Mouse (Mus musculus) c-Kit-positive CD71-positive TER-119-negative erythroid progenitor cells, embryonic 14.5 days (primary cell): ENCODE results near the gene Dab2ip.

Experiments used
- DNase-seq: peaks from one replicate; pipeline ENCODE4 v3.0.0-alpha.2; 2013; ENCODE audit warnings: low read depth

The Dab2ip gene

DNA sequence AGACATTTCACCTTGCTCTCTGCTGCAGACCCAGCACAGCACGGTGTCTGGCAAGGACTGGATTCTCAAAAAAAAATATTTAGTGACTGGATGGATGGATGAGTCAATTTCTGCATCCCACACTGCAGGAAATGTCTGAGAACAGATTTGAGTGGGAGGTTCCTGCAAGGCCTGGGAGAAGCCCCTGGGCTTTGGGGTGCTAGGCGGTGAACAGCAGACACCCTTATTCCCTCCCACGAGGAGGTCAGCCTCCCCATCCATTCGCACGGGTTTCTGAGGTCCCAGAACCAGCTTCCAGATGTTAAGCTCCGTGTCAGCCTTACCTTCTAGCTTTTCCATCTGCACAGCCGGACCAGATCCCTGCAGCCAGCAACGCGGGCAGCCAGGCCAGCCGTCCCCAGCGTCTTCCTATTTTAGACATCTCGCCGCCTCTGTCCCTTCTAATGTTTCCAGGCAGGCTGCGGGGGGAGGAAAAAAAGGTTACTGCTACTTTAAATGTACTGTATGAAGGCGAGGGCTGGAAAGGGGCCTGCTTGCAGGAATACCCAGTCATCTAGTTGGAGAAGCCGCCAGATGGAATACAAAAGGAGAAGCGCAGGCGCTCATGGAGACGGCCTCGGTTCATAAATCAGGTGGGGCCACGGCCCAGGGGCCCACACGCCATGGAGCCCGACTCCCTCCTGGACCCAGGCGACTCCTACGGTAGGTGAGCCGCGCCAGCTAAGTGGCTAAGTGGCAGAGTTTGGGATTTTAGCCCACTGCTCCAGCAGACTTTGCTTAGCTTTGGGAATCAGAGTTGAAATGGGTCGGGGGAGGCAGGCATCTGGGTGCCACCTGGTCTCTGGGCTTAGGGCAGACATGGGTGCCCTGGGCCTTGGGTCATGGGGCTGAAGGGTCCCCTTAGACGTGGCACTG is at the start of gene Dab2ip:
TSS of gene Dab2ip (plus strand) at position 356 of the 915 bp plus-strand sequence.
- no peak for DNase-seq

DNA sequence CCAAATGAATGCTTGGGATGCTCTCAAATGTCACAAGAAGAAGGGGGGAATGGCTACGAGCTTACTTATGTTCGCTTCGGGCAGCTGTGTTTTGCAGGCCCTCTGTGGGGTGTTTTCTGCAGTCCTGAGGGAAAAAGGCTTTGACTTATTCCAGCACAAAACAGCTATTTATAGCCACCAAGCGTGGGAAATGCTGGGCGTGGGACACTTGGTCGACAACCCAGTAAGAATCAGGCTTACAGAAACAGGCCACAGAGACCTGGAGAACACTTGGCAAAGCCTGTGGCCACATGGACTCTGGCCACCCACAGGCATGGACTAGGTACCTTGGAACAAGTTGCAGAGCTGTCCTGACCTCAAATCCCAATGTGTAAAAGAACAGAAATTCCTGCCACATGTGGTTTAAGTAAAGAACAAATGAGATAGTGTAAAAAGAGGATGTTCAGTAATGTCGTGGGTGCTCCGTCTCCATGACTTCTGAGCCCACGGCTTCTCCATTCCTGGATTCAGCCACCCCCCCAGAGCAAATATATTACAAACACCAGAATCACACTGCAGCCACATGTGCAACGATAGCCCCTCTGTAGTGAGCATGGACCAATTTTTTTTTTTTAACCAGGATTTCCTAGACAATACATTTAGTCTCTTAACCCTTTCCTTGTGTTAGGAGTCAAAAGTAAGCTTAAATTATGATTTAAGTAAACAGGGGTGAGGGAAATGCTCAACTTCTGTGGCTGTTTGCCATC is 49.3 kb upstream of the Dab2ip start:
- no peak for DNase-seq

DNA sequence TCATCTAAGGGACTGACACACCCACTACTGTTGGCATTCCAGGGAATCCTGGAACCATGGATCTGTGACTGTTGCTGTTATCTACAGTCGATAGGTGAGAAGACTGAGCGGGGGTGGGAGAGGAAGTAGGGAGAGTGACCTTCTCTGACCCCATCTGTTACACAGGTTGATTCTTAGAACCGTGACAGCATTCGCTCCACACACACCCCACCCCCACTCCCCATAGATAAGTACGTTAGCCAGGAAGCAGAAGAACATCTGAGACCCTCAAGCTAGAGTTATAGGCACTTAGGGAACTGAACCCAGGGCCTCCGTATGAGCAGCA is 48.8 kb upstream of the Dab2ip start:
- DNase-seq = no peak

DNA sequence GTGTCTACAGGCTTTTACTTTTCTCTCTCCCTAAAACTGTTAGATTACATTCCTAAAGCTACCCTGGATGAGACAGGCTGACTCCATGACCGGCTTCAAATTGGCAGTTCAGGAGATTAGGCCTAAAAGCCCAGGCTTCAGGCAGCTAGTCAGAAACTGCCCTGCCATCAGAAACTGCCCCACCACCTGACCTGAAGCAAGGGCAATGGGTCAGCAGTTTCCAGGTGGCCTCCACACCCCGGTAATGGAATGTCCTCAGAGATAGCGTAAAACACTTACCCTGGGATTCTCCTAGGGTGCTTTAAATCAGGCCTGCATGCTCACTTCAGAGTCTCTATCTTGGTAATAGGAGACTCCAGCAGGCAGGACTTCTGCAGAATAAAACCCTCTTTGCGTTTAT is 48.2 kb upstream of the Dab2ip start:
- DNase-seq = no peak

DNA sequence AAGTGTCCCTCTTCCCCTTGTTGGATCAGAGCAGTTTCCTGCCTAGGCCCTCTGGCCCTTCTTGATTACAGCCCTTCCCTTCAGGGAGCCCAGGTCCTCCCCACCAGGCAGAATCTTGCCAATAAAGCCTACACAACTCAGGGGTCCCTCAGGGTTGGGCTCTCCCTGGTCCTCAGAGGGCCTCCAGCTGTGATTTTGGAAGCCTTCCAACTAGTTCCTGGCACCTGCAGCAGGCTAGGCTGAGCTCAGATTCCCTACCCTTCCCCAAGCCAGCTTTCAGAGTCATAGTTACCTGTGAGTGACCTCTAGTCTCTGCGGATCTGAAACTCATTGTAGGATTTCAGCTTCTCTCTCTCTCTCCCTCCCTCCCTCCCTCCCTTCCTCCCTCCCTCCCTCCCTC is 47.1 kb upstream of the Dab2ip start:
- DNase-seq = no peak

DNA sequence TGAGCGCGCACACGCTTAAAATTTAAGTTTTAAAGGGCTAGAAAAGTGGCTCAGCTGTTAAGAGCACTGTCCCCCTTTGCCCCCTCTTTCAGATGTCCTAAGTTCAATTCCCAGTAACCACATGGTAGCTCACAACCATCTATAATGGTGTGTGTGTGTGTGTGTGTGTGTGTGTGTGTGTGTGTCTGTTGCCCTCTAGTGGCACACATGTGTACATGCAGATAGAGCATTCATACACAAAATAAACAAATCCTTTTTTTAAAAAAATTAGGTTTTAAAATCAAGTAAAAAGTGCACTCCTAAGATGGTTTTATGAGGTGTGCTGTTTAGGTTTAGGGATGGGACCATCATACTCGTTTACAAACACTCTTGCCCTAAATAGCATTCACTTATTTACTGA is 45.8 kb upstream of the Dab2ip start:
- no peak for DNase-seq

DNA sequence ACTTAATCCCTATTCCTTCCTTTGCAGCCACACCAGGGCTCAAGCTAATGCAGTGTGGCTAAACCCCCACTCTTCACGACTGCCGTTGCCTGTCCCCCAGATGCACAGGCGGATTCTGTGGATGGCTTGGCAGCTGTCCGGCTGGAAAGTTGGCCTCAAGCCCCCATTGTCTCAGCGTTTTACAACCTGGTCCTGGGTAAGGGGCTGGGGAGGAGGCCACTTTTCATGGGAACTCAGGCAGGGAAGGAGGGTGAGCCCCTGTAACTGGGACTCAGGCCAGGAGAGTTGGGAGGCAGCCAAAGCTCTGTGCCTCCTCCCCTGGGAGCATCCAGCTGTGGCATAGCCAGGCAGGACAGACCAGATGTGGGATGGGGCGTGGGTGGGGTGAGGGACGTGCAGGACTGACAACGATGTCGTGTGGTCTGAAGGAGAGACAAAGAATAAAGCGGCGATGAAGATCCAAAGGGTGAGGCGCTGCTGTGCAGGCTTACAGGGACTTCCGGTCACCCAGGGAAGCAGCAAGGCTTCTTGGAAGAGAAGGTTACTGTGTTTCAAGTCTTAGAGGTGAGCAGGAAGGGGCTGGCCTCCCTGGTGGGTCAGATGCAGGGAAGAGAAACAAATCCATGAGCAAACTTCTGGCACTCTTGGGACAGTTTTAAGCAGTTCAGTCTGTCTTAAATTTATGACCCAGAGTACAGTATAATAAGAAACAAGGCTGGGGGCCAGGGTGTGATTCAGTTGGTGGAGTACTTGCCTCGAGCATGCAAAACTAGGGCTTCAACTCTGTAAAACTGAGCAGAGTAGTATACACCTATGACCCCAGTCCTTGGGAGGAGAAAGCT is 43.8 kb upstream of the Dab2ip start:
- DNase-seq = no peak

DNA sequence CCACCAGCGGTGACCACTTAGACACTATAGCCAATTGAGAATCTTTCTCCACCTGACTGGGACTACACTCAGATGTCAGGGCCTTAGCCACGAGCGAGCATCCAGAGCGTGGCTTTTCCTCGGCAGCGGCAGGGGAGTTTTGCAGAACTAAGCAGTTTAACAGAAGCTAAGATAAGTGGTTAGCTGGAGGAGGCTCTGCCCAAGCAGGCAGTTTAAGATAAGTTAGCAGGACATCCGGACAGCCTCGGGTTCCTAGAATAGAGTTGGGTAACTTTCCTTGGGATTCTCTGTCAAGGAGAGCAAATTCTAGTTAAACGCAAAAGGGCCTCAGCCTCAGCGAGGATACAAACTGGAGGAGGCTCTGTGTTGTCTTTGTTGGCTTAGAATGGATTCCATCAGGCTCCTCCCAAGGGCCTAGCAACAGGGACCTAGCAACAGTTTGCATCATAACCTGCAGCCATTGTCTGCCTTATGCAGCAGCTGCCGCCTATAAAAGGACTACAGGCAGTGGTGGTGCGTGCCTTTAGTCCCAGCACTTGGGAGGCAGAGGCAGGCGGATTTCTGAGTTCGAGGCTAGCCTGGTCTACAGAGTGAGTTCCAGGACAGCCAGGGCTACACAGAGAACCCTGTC is 31.3 kb upstream of the Dab2ip start:
- peak; percentile 76 for DNase-seq

DNA sequence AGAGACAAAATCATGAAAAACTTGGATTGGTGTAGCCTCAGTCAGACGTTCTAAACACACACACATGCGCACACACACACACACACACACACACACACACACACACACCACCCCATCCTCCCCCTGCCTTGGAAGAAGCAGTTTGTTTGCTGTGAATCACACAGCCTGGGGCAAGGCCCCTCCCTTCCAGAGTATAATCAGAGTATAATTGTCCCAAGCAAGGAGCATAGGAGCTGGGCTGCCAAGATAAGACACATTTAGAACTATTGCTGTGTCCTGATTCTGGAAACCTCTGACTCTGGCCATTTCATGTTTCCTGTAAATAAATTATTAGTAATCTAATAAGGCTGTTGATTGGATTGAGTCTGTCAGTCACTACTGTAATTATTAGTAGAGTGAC is 29.0 kb upstream of the Dab2ip start:
- no peak for DNase-seq

DNA sequence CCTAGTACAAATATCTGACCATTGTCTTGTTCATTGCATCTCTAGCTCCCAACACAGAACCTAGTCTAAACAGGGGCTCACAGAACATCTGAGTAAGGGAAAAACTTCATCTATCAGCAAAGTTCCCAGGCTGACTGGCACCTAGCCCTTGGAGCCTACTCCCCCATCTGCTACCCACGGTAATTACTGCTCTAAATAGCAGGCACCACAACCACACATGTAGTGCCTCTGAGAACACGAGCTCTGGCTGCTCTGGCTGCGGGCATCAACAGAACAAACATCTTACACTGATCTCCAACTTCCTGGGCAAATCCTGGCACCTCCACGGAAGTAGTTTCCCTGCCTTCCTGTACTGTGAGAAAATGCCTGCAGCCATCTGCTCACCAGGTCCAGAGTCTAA is 28.2 kb upstream of the Dab2ip start:
- DNase-seq = no peak

DNA sequence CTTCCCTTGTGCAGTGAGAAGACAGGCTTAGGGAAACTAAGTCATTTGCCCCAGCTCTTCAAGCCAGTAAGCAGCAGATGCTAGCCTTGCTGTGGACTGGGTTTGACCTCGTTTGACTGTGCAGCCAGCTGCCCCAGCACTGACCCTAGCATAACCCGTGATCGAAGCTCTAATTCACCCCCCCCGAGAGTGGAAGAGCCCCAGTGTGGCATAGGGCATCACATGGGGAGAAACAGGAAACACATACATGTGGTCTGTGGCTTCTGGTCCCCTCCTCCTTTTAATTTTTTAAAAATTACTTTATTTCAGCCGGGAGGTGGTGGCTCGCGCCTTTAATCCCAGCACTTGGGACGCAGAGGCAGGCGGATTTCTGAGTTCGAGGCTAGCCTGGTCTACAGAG is 27.3 kb upstream of the Dab2ip start:
- DNase-seq = no peak

DNA sequence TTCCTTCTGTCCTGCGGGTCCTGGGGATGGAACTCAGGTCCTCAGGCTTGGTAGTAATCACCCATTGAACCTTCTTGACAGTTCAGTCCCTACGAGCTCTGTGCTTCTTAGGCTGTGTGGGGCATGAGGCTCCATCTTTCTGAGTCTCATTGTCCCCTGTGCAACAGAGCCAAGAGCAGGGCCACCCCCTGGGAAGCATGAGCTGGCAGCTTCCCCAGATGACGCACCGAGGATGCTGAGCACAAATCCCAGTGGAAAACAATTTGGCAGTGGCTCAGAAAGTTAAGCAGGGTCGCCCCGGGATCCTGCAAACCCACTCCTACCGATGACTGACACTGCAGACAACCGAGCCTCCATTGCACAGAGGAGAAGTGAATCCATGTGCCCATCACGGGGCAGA is 24.4 kb upstream of the Dab2ip start:
- DNase-seq = no peak

DNA sequence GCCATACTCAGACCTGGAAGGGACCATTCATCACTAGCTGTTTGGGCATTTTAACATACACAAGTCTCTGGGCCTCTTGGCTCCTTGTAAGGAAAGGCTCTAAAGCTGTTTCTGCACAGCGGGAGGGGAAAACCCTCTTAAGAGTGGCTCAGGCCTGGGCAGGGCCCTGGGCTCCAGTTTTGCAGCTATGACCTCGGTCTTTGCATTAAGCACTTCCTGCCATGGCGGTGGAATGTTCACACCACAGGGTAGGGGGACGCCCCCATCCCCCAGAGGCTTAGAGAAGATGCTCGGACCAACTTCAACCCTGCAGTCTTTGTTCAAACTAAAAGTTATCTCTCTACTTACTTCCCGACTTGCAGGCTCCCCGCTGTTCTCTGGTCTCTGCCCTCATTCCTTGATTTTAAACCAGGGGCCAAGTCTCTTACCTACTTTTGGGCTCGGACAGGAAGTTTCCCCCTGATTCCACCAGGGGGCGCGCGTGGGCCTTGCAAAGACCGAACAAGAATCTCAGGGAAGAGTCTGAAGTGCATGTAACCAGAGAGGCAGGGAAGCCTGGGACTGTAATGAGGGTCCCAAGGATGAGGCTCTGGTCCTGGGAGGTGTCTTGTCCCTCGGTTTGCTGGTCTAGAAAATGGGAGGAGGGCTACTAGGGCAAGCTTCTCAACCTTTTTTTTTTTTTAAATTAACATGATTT is 18.6 kb upstream of the Dab2ip start:
- peak; percentile 79 for DNase-seq

DNA sequence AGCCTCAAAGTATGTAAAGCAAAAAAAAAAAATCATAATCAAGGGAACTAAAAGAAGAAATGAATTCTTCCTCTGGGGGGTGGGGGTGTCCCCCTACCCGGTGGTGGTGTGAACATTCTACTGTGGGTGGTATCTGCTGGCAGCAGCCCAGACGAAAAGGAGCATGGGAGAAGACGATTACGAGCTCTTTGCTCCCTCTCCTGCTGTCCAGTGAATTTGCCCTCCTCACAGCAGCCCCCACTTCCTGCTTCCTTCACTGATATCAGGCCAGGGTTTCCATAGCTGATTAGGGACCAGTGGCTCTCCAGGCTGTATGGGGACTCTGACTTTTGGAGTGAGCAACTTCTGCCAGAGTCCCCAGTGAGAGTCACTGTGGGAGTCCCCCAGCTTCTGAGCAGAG is 17.3 kb upstream of the Dab2ip start:
- no peak for DNase-seq

DNA sequence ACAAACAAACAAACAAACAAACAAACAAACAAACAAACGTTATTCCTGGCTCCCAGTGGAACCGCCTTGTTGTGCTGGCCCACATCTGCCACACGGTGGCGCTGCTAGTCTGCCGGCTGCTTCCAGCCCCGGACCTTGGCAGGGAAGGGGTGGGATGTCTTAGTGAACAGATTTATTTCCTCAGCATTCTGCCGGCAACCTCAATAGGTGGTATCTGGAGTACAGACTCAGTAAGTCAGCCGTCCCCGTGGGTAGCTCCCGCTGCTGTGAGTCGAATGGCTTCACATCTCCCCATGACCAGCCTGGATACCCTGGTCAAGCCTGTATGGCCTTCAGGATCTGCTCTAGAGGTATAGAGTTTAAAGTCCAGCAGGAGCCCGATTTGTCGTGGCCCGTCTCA is 13.3 kb upstream of the Dab2ip start:
- peak; percentile 35 for DNase-seq

DNA sequence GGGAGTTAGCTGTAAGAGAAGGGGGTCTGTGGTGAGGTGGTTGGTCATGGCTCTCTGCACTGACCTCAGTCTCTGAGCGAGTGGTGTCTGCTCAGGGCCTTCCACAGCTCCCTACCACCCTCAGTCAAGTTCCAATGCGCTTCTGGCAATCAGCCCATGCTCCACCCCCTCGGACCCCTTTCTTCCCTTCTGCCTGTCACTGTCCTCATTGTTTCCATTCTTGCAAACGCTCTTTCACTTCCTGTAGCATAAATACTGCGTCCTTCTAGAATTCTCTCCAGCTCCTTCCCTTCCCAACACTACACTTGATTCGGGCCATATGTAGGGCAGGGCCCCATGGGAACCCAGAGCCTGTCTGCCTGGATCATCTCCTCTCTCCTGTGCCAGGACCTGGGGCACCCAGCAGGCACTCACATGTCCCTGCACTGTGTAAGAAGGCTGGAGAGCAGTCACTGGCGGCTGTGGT is 12.9 kb upstream of the Dab2ip start:
- DNase-seq = no peak

DNA sequence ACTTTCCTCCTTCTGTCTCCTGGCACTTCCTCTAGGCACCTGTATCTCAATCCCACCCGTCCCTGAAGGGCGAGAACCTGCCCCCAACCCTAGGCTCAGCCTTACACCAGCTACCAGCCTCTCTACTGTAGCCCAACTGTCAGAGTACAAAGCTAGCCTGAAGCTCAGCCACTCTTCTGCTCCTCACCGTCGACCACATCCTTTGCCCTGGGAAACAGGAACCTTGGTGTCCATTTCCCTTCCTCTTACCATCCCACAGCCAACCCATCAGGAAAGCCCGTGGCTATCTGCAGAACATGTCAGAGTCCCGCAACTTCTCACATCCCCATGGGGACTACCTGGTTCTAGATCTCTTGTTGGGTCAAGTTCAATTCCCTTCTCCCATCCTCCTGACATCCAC is 11.6 kb upstream of the Dab2ip start:
- DNase-seq = no peak

DNA sequence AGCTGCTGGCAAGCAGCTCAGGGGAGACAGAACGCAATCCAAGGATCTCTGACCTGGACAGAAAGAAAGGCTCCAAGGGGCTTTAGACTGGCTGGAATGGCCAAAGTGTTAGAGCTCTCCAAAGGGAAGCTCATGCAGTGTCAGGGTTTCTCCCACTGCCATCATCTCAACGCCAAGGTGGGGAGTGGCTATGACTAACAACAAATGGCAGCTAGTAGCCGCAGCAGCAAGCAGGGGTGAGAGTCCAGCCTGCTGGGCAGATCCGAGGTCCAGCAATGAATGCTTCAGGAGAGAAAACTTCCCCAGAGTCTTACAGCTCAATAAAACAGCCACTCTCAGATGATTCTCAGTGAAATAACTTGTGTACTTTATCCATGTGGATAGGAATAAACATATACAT is 8.9 kb upstream of the Dab2ip start:
- no peak for DNase-seq

DNA sequence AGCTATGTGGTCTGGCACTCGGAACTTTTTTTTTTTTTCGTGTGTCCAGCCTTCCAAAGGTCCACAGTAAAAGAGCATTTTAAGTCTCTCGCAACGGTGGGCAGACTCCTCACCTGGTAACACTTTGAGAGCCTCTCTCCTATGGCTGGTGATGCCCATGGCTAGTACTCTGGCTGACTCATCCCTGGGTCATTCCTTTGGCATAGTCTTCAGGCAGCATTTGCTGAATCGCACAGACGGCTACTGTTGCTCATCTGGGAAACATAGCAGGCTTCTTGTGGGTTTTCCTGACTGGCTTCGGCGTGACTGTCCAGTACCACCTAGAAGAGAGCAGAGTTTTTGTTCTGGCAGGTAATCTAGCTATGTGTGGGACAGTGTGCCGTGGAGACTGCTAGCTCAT is 8.0 kb upstream of the Dab2ip start:
- no peak for DNase-seq

DNA sequence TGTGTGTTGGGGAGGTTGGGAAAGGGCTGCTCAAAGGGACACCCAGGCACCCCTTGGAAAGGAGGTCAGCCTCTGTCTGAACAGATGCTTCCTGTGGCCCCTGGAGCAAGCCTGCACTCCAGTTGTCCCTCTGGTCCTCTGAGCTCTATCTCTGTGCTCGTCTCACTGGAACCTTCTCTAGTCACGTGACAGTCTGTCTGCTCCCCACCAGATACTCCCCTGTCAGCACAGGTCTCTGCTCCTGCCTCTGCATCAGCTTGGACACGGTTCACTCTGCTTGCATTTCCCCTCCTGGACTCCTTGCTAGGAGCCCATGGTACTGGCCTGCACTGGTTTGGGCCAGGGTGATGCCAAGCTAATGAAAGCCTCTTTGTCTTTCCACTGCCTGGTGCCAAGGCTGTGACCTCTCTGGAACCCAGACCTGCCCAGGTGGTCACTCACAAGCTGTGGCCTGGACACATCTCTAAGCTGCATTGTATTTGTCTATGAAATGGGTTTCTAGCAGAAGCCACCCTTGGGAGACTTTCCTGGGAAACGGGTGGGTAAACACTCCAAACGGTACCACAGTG is 1.1 kb upstream of the Dab2ip start:
- DNase-seq = no peak
